Mouse (Mus musculus) hindbrain, postnatal 0 days (tissue): ENCODE measurements around the gene Med14. TPM values are rescaled to one million over a fixed set of nuclear protein-coding genes. Genes with fewer than 3 reads are reported as not detected.

Experiments
- ATAC-seq: fragments of 200-750 bp; cut with Nextera tagmentation; 2 replicates; pipeline ENCODE4 v1.8.0; 2017; ENCODE audit warnings: mild to moderate bottlenecking, moderate TSS enrichment, moderate library complexity
- DNase-seq: peaks from one replicate; pipeline ENCODE4 v3.0.0-alpha.2; 2015; ENCODE audit warnings: low spot score
- H3K27ac ChIP-seq: fragments of 300-500 bp; sonication (generic); 2 replicates; pipeline ENCODE4 v1.5.1; 2014; ENCODE audit warnings: mild to moderate bottlenecking
- H3K27me3 ChIP-seq: fragments of 300-500 bp; sonication (generic); 2 replicates; pipeline ENCODE4 v1.6.1; 2014; ENCODE audit warnings: low read length, mixed read lengths; ENCODE audit not compliant: insufficient read depth
- H3K36me3 ChIP-seq: fragments of 300-500 bp; sonication (generic); 2 replicates; pipeline ENCODE4 v1.6.1; 2014; ENCODE audit warnings: low read length, mixed read lengths; ENCODE audit not compliant: insufficient read depth
- H3K4me1 ChIP-seq: fragments of 300-500 bp; sonication (generic); 2 replicates; pipeline ENCODE4 v1.6.1; 2014; ENCODE audit warnings: antibody characterized with exemption, low read length, mixed read lengths; ENCODE audit not compliant: insufficient read depth
- H3K4me2 ChIP-seq: fragments of 300-500 bp; sonication (generic); 2 replicates; pipeline ENCODE4 v1.6.1; 2014; ENCODE audit warnings: low read depth, mild to moderate bottlenecking, low read length, moderate library complexity, mixed read lengths
- H3K4me3 ChIP-seq: fragments of 300-500 bp; sonication (generic); 2 replicates; pipeline ENCODE4 v1.5.1; 2014; ENCODE audit warnings: low read length
- H3K9ac ChIP-seq: fragments of 300-500 bp; sonication (generic); replicated peaks from 2 replicates; pipeline ENCODE4 v1.6.1; 2014; ENCODE audit warnings: mild to moderate bottlenecking, low read length, moderate library complexity, mixed read lengths
- H3K9me3 ChIP-seq: fragments of 300-500 bp; sonication (generic); 2 replicates; pipeline ENCODE4 v1.6.1; 2016; ENCODE audit warnings: low read length, mixed read lengths
- CTCF ChIP-seq: IDR thresholded peaks from 2 replicates; pipeline ENCODE4 v1.5.1; 2016; ENCODE audit warnings: antibody characterized with exemption, control low read depth, low read depth
- WGBS: fragments of 180-500 bp; shearing (Covaris S2); extraction: QIAGEN DNeasy Blood & Tissue Kit; methylation state at CpG from one replicate; pipeline ENCODE4 v1.1.7; 2014; 5-methylcytosine and 5-hydroxymethylcytosine counted together
- polyA plus RNA-seq: library from polyadenylated mRNA; unstranded; fragments of >200 nt; fragmentation: Nextera tagmentation; extraction: Ambion mirVana; gene quantifications from 2 replicates; pipeline ENCODE4 v1.2.1, GENCODE M21; 2015
- total RNA-seq: library from RNA; depleted of rRNA; stranded (reverse); fragments of >200 nt; gene quantifications from 2 replicates; pipeline ENCODE4 v1.2.3, GENCODE M21; 2014; rRNA removed

Med14 gene
- 28.0 and 28.4 TPM in 2 replicates for total RNA-seq
- polyA plus RNA-seq: 8.0 and 8.8 TPM in 2 replicates

DNA sequence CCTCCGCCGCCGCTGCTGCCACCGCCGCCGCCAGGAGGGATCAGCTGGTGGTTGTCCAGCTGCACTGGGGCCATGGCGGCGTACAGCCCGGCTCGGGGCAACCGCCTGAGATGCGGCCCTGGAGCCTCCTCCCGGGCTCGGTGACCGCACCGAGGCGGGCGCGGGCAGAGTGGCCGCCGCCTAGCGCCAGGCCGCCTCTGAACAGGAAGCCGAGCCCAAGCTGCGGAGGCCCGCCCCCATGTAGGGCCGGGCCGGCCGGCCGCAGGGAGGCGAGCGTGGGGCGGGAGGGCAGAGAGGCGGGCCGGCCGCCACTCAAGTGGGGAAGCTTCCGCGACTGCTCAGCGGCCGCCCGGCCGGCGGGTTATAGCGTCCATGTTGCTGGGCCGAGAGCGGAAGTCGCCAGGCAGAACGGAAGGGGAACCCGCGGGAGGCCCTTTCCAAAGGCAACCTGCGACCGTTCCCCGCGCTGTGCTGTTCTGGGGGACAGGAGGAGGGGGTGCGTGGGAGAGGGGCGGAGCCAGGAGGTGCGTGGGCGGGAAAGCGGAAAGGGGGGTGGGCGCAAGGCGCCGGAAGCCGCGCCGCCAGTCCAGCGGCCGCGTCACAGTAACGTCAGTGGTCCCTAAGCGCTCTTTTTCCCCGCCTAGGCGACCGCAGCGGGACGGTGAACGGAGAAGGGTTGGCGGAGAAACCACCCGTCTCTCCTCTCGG lies at the start of gene Med14:
Gene Med14 (minus strand): TSS at position 448 of the 708 bp plus-strand sequence.
- no peaks in the 10 kb centered on the region for H3K27me3 ChIP-seq
- peak within 1 kb of the TSS; percentile 56 for H3K4me3 ChIP-seq
- TF ChIP-seq CTCF: no peak
- no peaks in the 10 kb centered on the region for H3K4me1 ChIP-seq
- H3K4me2 ChIP-seq: peak within 1 kb of the TSS; percentile 58
- peak; percentile 97 for ATAC-seq
- peak within 1 kb of the TSS; percentile 91 for H3K27ac ChIP-seq
- peak; percentile 93 for DNase-seq
- H3K36me3 ChIP-seq: no peaks in the 10 kb centered on the region
- WGBS: 18% methylated on average over 70 of the region's 79 CpGs
- peak within 1 kb of the TSS; percentile 63 for H3K9ac ChIP-seq
- no peaks in the 10 kb centered on the region for H3K9me3 ChIP-seq

DNA sequence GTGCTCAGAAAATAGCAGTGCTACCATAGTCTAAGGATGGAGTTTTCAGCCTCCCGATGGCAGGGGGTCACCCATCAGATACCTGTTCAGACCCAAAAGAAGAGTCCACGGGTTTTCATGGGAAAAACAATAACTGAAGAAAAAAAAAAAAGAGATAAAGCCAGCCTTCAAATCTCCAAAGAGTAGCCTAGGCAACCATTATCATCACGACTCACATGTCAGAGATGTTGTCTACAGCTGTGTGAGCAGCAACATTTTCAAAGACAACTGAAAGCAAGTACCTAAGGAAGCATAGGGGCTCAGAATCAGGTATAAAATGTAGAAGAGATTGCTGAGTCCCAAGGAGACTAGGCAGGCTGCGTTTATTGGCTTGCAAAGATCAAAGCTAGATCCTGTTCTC lies 38.7 kb upstream of the Med14 start:
- ATAC-seq (no peak), DNase-seq (no peak)
- Histone ChIP-seq H3K27me3 (no peaks in the 10 kb centered on the region), H3K4me2 (no peak overlapping the region), H3K4me3 (no peak overlapping the region), H3K36me3 (no peaks in the 10 kb centered on the region), H3K27ac (no peak overlapping the region), H3K9ac (no peak overlapping the region), H3K4me1 (no peaks in the 10 kb centered on the region), H3K9me3 (no peaks in the 10 kb centered on the region)
- 67% methylated on average over 4 of the region's 4 CpGs for WGBS
- no peak for TF ChIP-seq CTCF

DNA sequence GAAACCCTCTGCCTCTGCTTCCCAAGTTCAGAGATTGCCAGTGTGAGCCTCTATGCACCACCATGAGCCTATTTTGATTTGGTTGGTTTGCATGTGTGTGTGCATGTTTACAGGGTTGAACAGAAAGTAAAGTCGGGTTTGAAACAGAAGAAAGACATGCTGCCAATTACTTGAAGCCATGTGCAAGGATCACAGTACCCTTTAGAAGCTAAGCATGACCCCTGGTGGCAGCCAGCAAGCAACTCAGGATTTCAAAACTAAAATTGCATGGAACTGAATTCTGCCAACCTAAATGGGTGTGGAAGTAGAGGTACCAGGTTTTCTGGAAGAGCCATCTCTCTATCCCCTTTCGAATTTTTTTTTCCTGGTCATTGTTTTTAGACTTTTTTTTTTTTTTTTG lies 33.0 kb upstream of the Med14 start:
- Histone ChIP-seq H3K4me1 (no peaks in the 10 kb centered on the region), H3K27me3 (no peaks in the 10 kb centered on the region), H3K27ac (no peak overlapping the region), H3K36me3 (no peaks in the 10 kb centered on the region), H3K9ac (no peak overlapping the region), H3K9me3 (no peaks in the 10 kb centered on the region), H3K4me3 (no peak overlapping the region), H3K4me2 (no peak overlapping the region)
- peak; percentile 36 for DNase-seq
- peak; percentile 47 for TF ChIP-seq CTCF
- 59% methylated on average over 2 of the region's 2 CpGs for WGBS
- ATAC-seq: no peak

DNA sequence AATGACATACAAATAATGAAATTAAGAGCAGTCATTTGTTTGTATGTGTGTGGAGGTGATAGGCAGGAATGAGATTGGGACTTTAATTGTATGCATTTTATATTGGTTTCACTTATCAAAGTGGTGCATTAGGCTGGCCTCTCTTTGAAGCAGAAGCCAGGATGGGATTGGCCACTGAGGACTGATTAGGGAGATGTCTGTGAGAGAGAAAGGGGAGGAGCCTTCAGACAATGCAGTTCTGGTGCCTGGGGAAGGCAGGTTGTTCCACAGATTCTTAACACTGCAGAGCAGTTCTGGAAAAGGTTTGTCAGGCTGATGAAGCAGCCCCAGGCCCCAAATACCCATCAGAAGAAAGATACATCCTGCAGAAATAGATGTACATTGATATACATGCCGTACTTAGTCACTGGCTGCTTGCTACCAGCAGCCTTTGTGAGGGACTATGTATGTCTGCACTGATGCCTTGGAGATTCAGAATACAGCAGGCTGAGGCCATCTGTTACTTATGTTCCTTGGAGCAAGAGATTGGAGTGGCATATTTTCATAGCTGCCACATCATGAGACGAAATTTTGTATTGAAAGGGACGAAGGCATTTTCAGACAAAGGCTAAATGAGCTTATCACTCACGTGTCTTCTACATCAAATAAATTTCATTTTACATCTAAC lies 29.9 kb upstream of the Med14 start:
- ATAC-seq (peak; percentile 80), DNase-seq (peak; percentile 51)
- Histone ChIP-seq H3K9me3 (no peaks in the 10 kb centered on the region), H3K27ac (peak overlapping the region; percentile 70; the same call in 1 of the 2 replicates), H3K36me3 (no peaks in the 10 kb centered on the region), H3K4me2 (no peak overlapping the region), H3K9ac (no peak overlapping the region), H3K4me3 (no peak overlapping the region), H3K4me1 (no peaks in the 10 kb centered on the region), H3K27me3 (no peaks in the 10 kb centered on the region)
- WGBS: 50% methylated on average over 4 of the region's 4 CpGs
- TF ChIP-seq CTCF: no peak

DNA sequence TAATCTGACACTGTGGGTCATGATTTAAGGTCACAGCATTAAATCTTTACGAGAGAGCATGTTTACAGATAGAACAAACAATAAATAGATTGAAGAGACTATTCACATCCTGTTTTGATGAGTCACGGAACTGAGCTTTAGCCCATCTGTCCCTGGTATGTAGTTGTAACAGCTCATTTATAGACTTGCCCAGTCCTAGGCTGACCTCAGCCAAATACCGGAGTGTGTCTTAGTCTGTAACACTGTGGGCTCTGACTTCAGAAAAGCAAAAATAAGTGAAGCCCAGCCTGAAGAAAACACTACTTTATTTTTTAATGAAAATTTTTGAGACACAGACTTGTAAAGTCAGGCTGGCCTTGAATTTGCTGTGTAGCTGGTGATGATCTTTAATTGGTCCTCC lies 11.4 kb upstream of the Med14 start:
- H3K4me3 ChIP-seq: no peak overlapping the region
- H3K27ac ChIP-seq: no peak overlapping the region
- no peak overlapping the region for H3K4me2 ChIP-seq
- DNase-seq (no peak), ATAC-seq (no peak)
- no peaks in the 10 kb centered on the region for H3K4me1 ChIP-seq
- H3K9ac ChIP-seq: no peak overlapping the region
- no peaks in the 10 kb centered on the region for H3K27me3 ChIP-seq
- no peaks in the 10 kb centered on the region for H3K36me3 ChIP-seq
- H3K9me3 ChIP-seq: no peaks in the 10 kb centered on the region
- no peak for TF ChIP-seq CTCF
- 90% methylated on average over 3 of the region's 3 CpGs for WGBS

DNA sequence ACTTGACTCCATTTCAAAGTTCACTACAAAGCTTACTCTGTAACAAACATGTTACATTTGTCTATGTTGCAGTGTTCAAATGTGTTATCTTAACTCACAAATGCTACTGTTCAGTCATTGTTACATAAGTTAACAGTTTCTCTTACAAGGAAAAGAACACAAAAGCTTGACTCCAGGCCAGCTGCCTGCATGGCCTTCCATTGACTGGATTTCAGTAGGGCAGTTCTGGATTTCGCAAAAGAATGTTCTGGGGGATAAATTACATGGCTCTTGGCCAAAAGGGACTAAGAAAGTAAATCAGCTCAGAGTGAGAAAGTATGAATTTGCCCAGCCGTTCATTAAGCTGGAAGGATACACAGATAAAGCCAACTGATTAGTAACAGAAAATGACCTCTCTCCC lies 9.7 kb upstream of the Med14 start:
- WGBS: 52% methylated on average over 2 of the region's 2 CpGs
- no peak for TF ChIP-seq CTCF
- DNase-seq (no peak), ATAC-seq (no peak)
- Histone ChIP-seq H3K4me1 (no peaks in the 10 kb centered on the region), H3K9me3 (no peaks in the 10 kb centered on the region), H3K9ac (no peak overlapping the region), H3K27me3 (no peaks in the 10 kb centered on the region), H3K4me2 (no peak overlapping the region), H3K36me3 (no peaks in the 10 kb centered on the region), H3K4me3 (no peak overlapping the region), H3K27ac (no peak overlapping the region)

DNA sequence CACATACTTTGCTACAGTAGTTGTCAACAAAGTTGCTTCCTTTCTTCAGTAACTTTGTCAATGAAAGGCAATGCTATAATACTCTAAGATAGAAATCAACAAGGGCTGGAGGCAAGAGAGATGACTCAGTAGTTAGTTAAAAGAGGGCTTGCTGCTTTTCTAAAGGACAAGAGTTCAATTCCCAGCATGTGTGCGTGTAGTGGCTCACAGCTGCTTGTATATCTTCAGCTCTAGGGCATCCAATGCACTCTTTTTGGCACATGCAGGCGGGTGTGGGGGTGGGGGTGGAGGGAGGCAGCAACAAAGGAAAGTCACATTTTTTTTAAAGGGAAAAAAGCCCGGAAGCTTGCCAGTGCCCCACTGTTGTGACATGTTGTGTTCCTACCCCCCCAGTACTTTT lies 6.7 kb upstream of the Med14 start:
- no peak for ATAC-seq
- 38% methylated on average over 3 of the region's 3 CpGs for WGBS

More for the DNA sequence above, 6.7 kb upstream of the Med14 start:
- Histone ChIP-seq H3K27me3 (no peaks in the 10 kb centered on the region), H3K36me3 (no peaks in the 10 kb centered on the region), H3K9ac (no peak overlapping the region), H3K4me1 (no peaks in the 10 kb centered on the region), H3K4me2 (no peak overlapping the region), H3K9me3 (no peaks in the 10 kb centered on the region), H3K4me3 (no peak overlapping the region), H3K27ac (no peak overlapping the region)
- DNase-seq: no peak
- no peak for TF ChIP-seq CTCF
